Mouse (Mus musculus): ENCODE measurements around the gene Cts3.
"Not testable (repeated sequence)": the region's sequence is repeated elsewhere in the genome, so short reads cannot be mapped to it uniquely, and the experiment has no call there.

DNA sequence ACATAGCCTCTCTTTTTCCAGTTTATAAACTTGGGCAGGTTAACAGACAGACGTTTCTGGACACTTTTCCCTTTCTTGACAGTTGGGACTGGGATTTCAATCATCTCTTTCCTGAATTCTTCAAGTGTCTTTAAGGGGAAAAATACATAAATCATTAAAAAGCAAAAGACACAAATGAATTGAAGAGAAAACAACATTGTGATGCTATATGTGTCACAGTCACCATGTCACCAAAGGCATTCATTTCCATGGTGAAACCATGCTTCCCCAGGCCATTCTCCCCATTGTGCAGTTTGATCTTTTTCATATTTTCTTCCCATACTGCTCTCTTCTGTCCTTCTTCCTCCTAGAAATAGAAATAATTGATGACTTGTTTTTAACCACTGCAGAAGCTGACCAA lies 1.9 kb downstream of the Cts3 start, which contains the start of gene Gm49352:
- not testable (repeated sequence) for TF ChIP-seq CTCF (IDR thresholded peaks at IDR 0.05; ENCODE audit: borderline replicate concordance, control insufficient read depth, extremely low read depth, insufficient read depth, low read length, poor library complexity); POLR2A (IDR thresholded peaks at IDR 0.05; ENCODE audit: control insufficient read depth, extremely low read depth, insufficient read depth, low read length, poor library complexity)

Measured in thymus, adult 2 months (tissue).